Mouse (Mus musculus) embryonic stem cell, embryonic (primary cell): ENCODE measurements around the gene Anxa5.

Experiments used
- CTCF ChIA-PET, 4 experiments: fragments of 300-600 bp in 2 of 4; fragments of 350-600 bp in 2 of 4; sonication (Branson Sonifier 250); formaldehyde crosslinking; loops; one replicate each; lab custom pipeline; 2022; ENCODE audit warnings: inconsistent platforms in 2 of 4; lab: Charles Lee
- POLR2A ChIA-PET, 4 experiments: fragments of 300-600 bp in 2 of 4; fragments of 350-600 bp in 2 of 4; sonication (Branson Sonifier 250); formaldehyde crosslinking; loops; one replicate each; lab custom pipeline; 2022; ENCODE audit warnings: antibody characterized with exemption in 4 of 4, inconsistent platforms in 1 of 4; lab: Charles Lee

Gene Anxa5

DNA sequence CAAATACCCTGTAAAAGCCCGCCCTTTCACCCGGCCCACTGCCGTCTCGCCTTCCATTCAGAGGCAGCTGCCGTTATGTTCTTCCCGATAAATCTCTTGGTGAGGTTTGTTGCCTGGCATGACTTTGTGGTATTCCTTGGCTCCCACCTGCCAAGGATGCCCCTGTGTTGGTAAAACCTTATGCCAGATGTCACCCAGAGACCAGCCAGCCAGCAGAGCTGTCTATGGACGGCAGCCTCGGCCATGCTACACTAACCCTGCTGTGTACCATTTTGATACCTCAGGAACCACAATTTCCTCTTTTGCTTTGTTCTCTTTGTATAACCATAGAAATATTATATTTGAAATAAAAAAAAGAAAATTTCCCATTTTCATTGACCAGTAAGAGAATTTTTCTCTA is 48.3 kb downstream of the Anxa5 start:
- POLR2A ChIA-PET, result interaction anchor here in 1 of 4 experiments (0.7 kb wide), 1 partner anchor 19 kb away, joined by 3 read pairs; no protein-coding TSS in a partner anchor

DNA sequence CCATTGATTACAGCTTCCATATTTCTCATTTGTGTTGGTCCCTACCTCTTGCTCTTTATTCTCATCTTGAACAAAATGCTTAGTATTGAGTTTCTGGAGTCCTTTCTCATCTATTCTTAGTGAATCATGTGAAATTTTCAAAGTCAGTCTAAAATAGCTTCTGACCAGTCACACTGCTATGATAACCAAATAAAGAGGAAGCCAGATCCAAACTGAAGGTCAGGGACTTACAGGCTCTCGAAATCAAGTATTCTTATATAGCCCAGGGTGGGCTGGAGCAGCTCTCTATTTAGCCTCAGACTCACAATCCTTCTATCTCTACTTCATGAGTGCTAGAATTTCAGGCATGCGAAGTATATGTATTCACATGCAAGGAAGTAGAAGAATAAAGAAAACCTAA is 66.2 kb downstream of the Anxa5 start:
- CTCF ChIA-PET, result no interaction called here

More for the DNA sequence above, 48.3 kb downstream of the Anxa5 start:
- CTCF ChIA-PET, result no interaction called here

DNA sequence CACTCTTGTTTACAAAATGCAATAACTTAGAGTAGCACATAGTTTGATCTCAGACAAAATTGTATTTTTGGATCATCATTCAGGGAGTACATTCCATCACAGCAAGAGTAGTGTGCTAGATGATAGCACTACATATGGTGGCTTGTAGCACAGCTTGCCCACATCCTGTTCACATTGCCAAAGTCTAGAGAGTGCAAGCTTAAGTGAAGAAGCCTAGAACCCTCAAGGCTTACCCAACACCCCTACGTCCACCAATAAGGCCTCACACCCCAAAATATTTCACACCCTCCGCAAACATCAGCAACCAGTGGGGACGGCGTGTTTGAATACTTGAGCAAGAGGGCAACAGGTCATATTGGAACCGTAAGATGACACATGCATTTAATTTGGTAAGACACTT is 68.7 kb downstream of the Anxa5 start:
- ChIA-PET POLR2A (interaction anchor here in 1 of 4 experiments (1.6 kb wide), 1 partner anchor 21 kb away, joined by 3 read pairs; no protein-coding TSS in a partner anchor), CTCF (no interaction called here)

More for the DNA sequence above, 66.2 kb downstream of the Anxa5 start:
- POLR2A ChIA-PET, result no interaction called here

DNA sequence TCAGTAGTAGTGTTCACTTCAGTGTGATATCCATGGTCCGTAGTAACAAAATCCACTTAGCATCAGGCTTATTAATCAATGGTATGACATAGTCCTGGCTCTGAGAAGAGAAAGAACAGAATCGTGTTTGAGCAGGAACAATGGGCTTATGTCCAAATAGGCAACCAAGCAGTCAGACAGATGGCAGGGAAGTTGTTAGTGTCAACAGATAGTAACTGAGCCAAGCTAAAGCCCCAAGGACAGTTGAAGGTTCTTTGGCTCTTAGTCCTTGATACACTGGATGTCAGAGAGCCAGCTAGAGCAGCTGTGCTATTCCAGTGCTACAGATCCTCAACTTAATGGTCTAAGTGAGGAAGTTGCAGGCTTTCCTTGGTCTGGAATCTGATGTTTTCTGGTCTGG is 69.4 kb downstream of the Anxa5 start:
- ChIA-PET CTCF (no interaction called here), POLR2A (interaction anchor here in 1 of 4 experiments (0.9 kb wide), 1 partner anchor 33 kb away, joined by 3 read pairs; no protein-coding TSS in a partner anchor)

DNA sequence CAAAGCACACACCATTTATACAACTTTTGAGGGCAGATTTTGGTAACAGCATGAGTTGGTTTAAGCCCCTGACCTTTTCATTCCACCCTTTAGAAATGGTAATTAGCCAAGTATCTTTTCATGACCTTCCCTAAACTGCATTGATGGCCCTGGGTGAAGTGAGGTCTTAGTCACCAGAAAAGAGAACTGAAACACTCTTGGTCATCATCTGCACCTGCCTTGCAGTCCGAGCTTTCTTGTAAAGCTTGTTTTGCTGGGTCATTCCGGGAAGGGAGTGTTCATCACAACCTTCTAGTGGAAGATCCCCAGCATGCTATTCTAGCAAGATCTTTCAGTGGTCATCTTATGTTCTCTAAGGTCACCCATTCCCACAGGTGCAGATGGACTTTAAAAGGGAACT is 73.8 kb downstream of the Anxa5 start:
- CTCF ChIA-PET, result no interaction called here
- POLR2A ChIA-PET, result interaction anchor here in 1 of 4 experiments (1.1 kb wide), 1 partner anchor 37 kb away, joined by 3 read pairs; no protein-coding TSS in a partner anchor

DNA sequence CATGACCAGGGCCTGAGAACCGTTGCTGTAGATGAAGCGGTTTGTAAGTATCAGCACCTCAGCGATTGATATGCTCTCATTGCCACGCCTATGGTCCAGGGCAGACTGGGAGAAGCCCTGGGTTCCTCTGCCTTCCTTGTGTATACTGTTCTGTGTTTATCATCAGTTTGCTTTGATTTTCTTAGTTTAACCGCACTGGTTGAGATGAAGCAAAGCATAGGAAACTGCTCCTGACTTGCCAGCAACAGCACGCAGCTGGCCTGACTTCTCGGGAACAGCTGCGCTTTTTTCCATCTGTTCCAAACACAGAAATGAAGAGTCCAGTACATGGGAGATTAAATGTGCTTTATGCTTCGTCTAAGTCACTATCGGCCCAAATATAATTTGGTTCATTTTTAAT is 75.0 kb downstream of the Anxa5 start:
- ChIA-PET POLR2A (no interaction called here), CTCF (no interaction called here)
